41 mouse cellular contexts compared by ENCODE assay signal in genomic region chr10:96101035-96101434, GRCm38 (mm10). TPM values are rescaled to one million over a fixed set of nuclear protein-coding genes. Genes with fewer than 3 reads are reported as not detected.
"Had no signal": no experiment of that assay in that cellular context is flagged by ENCODE, and none has a peak within 500 bp of the region (broad histone marks: within the 10 kb centered on the region; RNA-seq: fewer than 3 reads in every experiment).

No protein-coding gene starts in this region.

- ATAC-seq: hindbrain, embryonic 16.5 days; inflammation-experienced regulatory T-cells, adult 6 months; intestine, embryonic 15.5 days; intestine, postnatal 0 days; liver, embryonic 12.5 days had no signal

- H3K9ac ChIP-seq: heart, embryonic 13.5 days; heart, embryonic 15.5 days; hindbrain, embryonic 12.5 days; hindbrain, embryonic 14.5 days; intestine, embryonic 15.5 days; limb, embryonic 13.5 days; limb, embryonic 15.5 days; liver, embryonic 12.5 days; liver, embryonic 14.5 days had no signal

- H3K4me2 ChIP-seq: heart, embryonic 11.5 days; heart, embryonic 13.5 days; heart, embryonic 15.5 days; hindbrain, embryonic 12.5 days; hindbrain, embryonic 14.5 days; intestine, embryonic 15.5 days; limb, embryonic 13.5 days; limb, embryonic 15.5 days; liver, embryonic 12.5 days had no signal

- H3K27me3 ChIP-seq: heart, embryonic 13.5 days; heart, embryonic 15.5 days; hindbrain, embryonic 12.5 days; intestine, embryonic 15.5 days; limb, embryonic 13.5 days; limb, embryonic 15.5 days; liver, embryonic 12.5 days had no signal

- H3K4me1 ChIP-seq: heart, embryonic 13.5 days; heart, embryonic 15.5 days; hindbrain, embryonic 12.5 days; intestine, embryonic 15.5 days; limb, embryonic 13.5 days; limb, embryonic 15.5 days had no signal

- H3K4me3 ChIP-seq: gastrocnemius, adult 2 months; heart, embryonic 13.5 days; heart, embryonic 15.5 days; hindbrain, embryonic 12.5 days; intestine, embryonic 15.5 days; layer of hippocampus, adult 2 months; limb, embryonic 13.5 days; limb, embryonic 15.5 days; liver, embryonic 12.5 days had no signal

- H3K36me3 ChIP-seq: heart, embryonic 13.5 days; heart, embryonic 15.5 days; hindbrain, embryonic 12.5 days; intestine, embryonic 15.5 days; limb, embryonic 13.5 days; limb, embryonic 15.5 days; liver, embryonic 12.5 days had no signal

- DNase-seq: gastrocnemius, adult 2 months; gastrocnemius, postnatal 10 days; gastrocnemius, postnatal 25 days; heart, adult 18-20 months; heart, postnatal 14 days; heart, postnatal 36 days; kidney, adult 18-20 months; kidney, adult 8-10 months; kidney, postnatal 10 days; kidney, postnatal 25 days; kidney, postnatal 4 days; layer of hippocampus, postnatal 36 days; left cerebral cortex, postnatal 4 days had no signal

- H3K9me3 ChIP-seq: heart, embryonic 13.5 days; heart, embryonic 15.5 days; hindbrain, embryonic 12.5 days; intestine, embryonic 15.5 days; limb, embryonic 13.5 days; limb, embryonic 15.5 days; liver, embryonic 12.5 days had no signal

- H3K27ac ChIP-seq: gastrocnemius, adult 2 months; heart, embryonic 13.5 days; heart, embryonic 15.5 days; hindbrain, embryonic 12.5 days; hindbrain, embryonic 14.5 days; intestine, embryonic 15.5 days; layer of hippocampus, adult 2 months; limb, embryonic 13.5 days; limb, embryonic 15.5 days; liver, embryonic 12.5 days; liver, embryonic 14.5 days had no signal

RNA-seq across cellular contexts. Expression of gene Gm5426, which starts 35.4 kb away (rescaled TPM):
- total RNA-seq: gastrocnemius, adult 2 months; gastrocnemius, postnatal 10 days; gastrocnemius, postnatal 25 days; gastrocnemius, postnatal 4 days; granulocyte monocyte progenitor cell, adult 5-6 weeks; heart, adult 18-20 months; heart, adult 8-10 months; heart, postnatal 14 days; heart, postnatal 36 days; hematopoietic stem cell, adult 5-6 weeks; layer of hippocampus, adult 2 months; layer of hippocampus, postnatal 10 days; layer of hippocampus, postnatal 36 days; left cerebral cortex, adult 18-20 months; left cerebral cortex, adult 8-10 months; left cerebral cortex, postnatal 10 days; left cerebral cortex, postnatal 25 days; left cerebral cortex, postnatal 4 days; liver, adult 2 months had no signal
- polyA plus RNA-seq: heart, embryonic 11.5 days; heart, embryonic 13.5 days; heart, embryonic 15.5 days; heart, postnatal 0 days; hindbrain, embryonic 12.5 days; hindbrain, embryonic 14.5 days; hindbrain, embryonic 16.5 days; intestine, embryonic 15.5 days; intestine, postnatal 0 days; kidney, embryonic 14.5 days; kidney, embryonic 16.5 days; limb, embryonic 11.5 days; limb, embryonic 13.5 days; limb, embryonic 15.5 days; liver, adult 2 months; liver, embryonic 12.5 days; liver, embryonic 14.5 days had no signal
